Mouse (Mus musculus) spleen, adult 12 weeks (tissue): Measurements from ENCODE around the gene Zmynd10.

Source experiments
- DNase-seq: peaks from one replicate; pipeline ENCODE4 v3.0.0; 2022; ENCODE audit warnings: low spot score

Zmynd10 gene

GRCm38 (mm10) chr9:107540420-107540819, 6.7 kb upstream of the Zmynd10 start:
- no peak for DNase-seq

- no peak for DNase-seq
Measured at GRCm38 (mm10) chr9:107541005-107541404, 6.1 kb upstream of the Zmynd10 start.

- peak; percentile 81 for DNase-seq
Measured at GRCm38 (mm10) chr9:107541474-107542351, 5.4 kb upstream of the Zmynd10 start, which contains the start of the genes Cyb561d2 and Nprl2. TSS of gene Cyb561d2 (minus strand) at chr9:107542193. TSS of gene Nprl2 (plus strand) at chr9:107542226.

GRCm38 (mm10) chr9:107542352-107542686, 4.8 kb upstream of the Zmynd10 start:
- no peak for DNase-seq

GRCm38 (mm10) chr9:107542721-107543120, 4.4 kb upstream of the Zmynd10 start:
- no peak for DNase-seq

- DNase-seq = no peak
Measured at GRCm38 (mm10) chr9:107543299-107543698, 3.8 kb upstream of the Zmynd10 start.

GRCm38 (mm10) chr9:107544196-107544700, 2.9 kb upstream of the Zmynd10 start:
- DNase-seq = no peak

- DNase-seq = no peak
Measured at GRCm38 (mm10) chr9:107544729-107545128, 2.4 kb upstream of the Zmynd10 start.

GRCm38 (mm10) chr9:107545199-107545598, 1.9 kb upstream of the Zmynd10 start:
- DNase-seq = no peak

GRCm38 (mm10) chr9:107545602-107546001, 1.5 kb upstream of the Zmynd10 start:
- peak; percentile 69 for DNase-seq

GRCm38 (mm10) chr9:107547957-107548356, 859 bp downstream of the Zmynd10 start:
- DNase-seq = no peak

GRCm38 (mm10) chr9:107548820-107549219, 1.7 kb downstream of the Zmynd10 start:
- no peak for DNase-seq

- no peak for DNase-seq
Measured at GRCm38 (mm10) chr9:107549297-107550074, 2.4 kb downstream of the Zmynd10 start.

- no peak for DNase-seq
Measured at GRCm38 (mm10) chr9:107550491-107551116, 3.5 kb downstream of the Zmynd10 start.

- DNase-seq = peak; percentile 64
Measured at GRCm38 (mm10) chr9:107551117-107551889, 4.2 kb downstream of the Zmynd10 start, which contains the start of gene Rassf1. TSS of gene Rassf1 (plus strand) at chr9:107551555.

GRCm38 (mm10) chr9:107551890-107552355, 4.8 kb downstream of the Zmynd10 start:
- no peak for DNase-seq

- DNase-seq = no peak
Measured at GRCm38 (mm10) chr9:107552690-107553393, 5.7 kb downstream of the Zmynd10 start.

GRCm38 (mm10) chr9:107553541-107554318, 6.6 kb downstream of the Zmynd10 start:
- no peak for DNase-seq

GRCm38 (mm10) chr9:107554319-107554825, 7.3 kb downstream of the Zmynd10 start:
- DNase-seq = peak; percentile 94

- no peak for DNase-seq
Measured at GRCm38 (mm10) chr9:107555031-107555457, 7.9 kb downstream of the Zmynd10 start.
